Mouse (Mus musculus) erythroblast, embryonic 14.5 days (primary cell): ENCODE data around the gene Tmcc1. TPM values are rescaled to one million over a fixed set of nuclear protein-coding genes. Genes with fewer than 3 reads are reported as not detected.

Experiments used
- H3K27me3 ChIP-seq: 2 replicates; pipeline ENCODE4 v1.6.1; 2012; ENCODE audit warnings: inconsistent platforms; ENCODE audit not compliant: control insufficient read depth
- H3K36me3 ChIP-seq: 2 replicates; pipeline ENCODE4 v1.6.1; 2012; ENCODE audit warnings: mild to moderate bottlenecking, inconsistent platforms; ENCODE audit not compliant: control insufficient read depth
- H3K4me1 ChIP-seq: 2 replicates; pipeline ENCODE4 v1.6.1; 2012; ENCODE audit warnings: inconsistent platforms; ENCODE audit not compliant: control insufficient read depth
- H3K4me3 ChIP-seq: replicated peaks from 2 replicates; pipeline ENCODE3; 2012; ENCODE audit warnings: moderate library complexity, mild to moderate bottlenecking, inconsistent platforms
- H3K9me3 ChIP-seq: 2 replicates; pipeline ENCODE4 v1.6.1; 2012; ENCODE audit warnings: low read length, inconsistent platforms, mixed read lengths; ENCODE audit not compliant: control insufficient read depth
- GATA1 ChIP-seq: IDR thresholded peaks from 2 replicates; pipeline ENCODE4 v1.6.1; 2012; ENCODE audit warnings: low read length, inconsistent platforms, mixed read lengths
- TAL1 ChIP-seq: IDR thresholded peaks from 3 replicates; pipeline ENCODE4 v1.6.1; 2012; ENCODE audit warnings: low read length, inconsistent platforms, mixed read lengths
- polyA plus RNA-seq: library from polyadenylated mRNA; stranded (reverse); fragments of >175 nt; gene quantifications from 2 replicates; pipeline ENCODE4 v1.2.3, GENCODE M21; 2012

Tmcc1 gene
- polyA plus RNA-seq, 1 experiment = 0.06 TPM

GRCm38 (mm10) chr6:115989607-115990006 is 203.7 kb downstream of the Tmcc1 start:
- no peaks in the 10 kb centered on the region for H3K36me3 ChIP-seq
- H3K4me3 ChIP-seq = no peak overlapping the region
- peaks cover 9% of the 10 kb centered on the region; the same call in 1 of the 2 replicates for H3K9me3 ChIP-seq
- peaks cover 48% of the 10 kb centered on the region for H3K27me3 ChIP-seq
- TF ChIP-seq GATA1 (no peak), TAL1 (no peak)
- H3K4me1 ChIP-seq = peaks cover 17% of the 10 kb centered on the region

- Histone ChIP-seq H3K4me3 (no peak overlapping the region), H3K4me1 (peaks cover 11% of the 10 kb centered on the region), H3K36me3 (no peaks in the 10 kb centered on the region), H3K9me3 (peaks cover 5% of the 10 kb centered on the region; the same call in 1 of the 2 replicates), H3K27me3 (peaks cover 42% of the 10 kb centered on the region)
- TF ChIP-seq GATA1 (no peak), TAL1 (no peak)
These were observed 204.3 kb downstream of the Tmcc1 start for GRCm38 (mm10) chr6:115989032-115989431.

- Histone ChIP-seq H3K36me3 (no peaks in the 10 kb centered on the region), H3K9me3 (no peaks in the 10 kb centered on the region), H3K4me3 (no peak overlapping the region), H3K27me3 (peaks cover 24% of the 10 kb centered on the region), H3K4me1 (no peaks in the 10 kb centered on the region; the same call in 1 of the 2 replicates)
- TF ChIP-seq TAL1 (no peak), GATA1 (no peak)
These were observed 206.1 kb downstream of the Tmcc1 start for GRCm38 (mm10) chr6:115987096-115987747.

GRCm38 (mm10) chr6:115986472-115987095 is 206.7 kb downstream of the Tmcc1 start:
- H3K4me1 ChIP-seq = no peaks in the 10 kb centered on the region
- no peaks in the 10 kb centered on the region for H3K9me3 ChIP-seq
- no peaks in the 10 kb centered on the region for H3K36me3 ChIP-seq
- no peak overlapping the region for H3K4me3 ChIP-seq
- peaks cover 17% of the 10 kb centered on the region for H3K27me3 ChIP-seq
- no peak for TF ChIP-seq TAL1
- no peak for TF ChIP-seq GATA1

GRCm38 (mm10) chr6:115985622-115986021 is 207.7 kb downstream of the Tmcc1 start:
- Histone ChIP-seq H3K27me3 (peaks cover 8% of the 10 kb centered on the region), H3K4me3 (no peak overlapping the region), H3K9me3 (no peaks in the 10 kb centered on the region), H3K4me1 (no peaks in the 10 kb centered on the region), H3K36me3 (no peaks in the 10 kb centered on the region)
- TF ChIP-seq GATA1 = no peak
- no peak for TF ChIP-seq TAL1

GRCm38 (mm10) chr6:115984580-115984979 is 208.7 kb downstream of the Tmcc1 start:
- no peaks in the 10 kb centered on the region for H3K36me3 ChIP-seq
- no peak for TF ChIP-seq GATA1
- no peak for TF ChIP-seq TAL1
- H3K4me1 ChIP-seq = no peaks in the 10 kb centered on the region
- H3K27me3 ChIP-seq = 0 out of 2 replicates have a peak, but pooled peaks cover 3% of the 10 kb centered on the region
- no peaks in the 10 kb centered on the region for H3K9me3 ChIP-seq
- no peak overlapping the region for H3K4me3 ChIP-seq

- H3K9me3 ChIP-seq = no peaks in the 10 kb centered on the region
- H3K4me3 ChIP-seq = no peak overlapping the region
- TF ChIP-seq GATA1 = no peak
- no peak for TF ChIP-seq TAL1
- H3K4me1 ChIP-seq = no peaks in the 10 kb centered on the region
- H3K36me3 ChIP-seq = no peaks in the 10 kb centered on the region
- H3K27me3 ChIP-seq = no peaks in the 10 kb centered on the region
These were observed 209.8 kb downstream of the Tmcc1 start for GRCm38 (mm10) chr6:115983306-115984038.

- H3K4me3 ChIP-seq = no peak overlapping the region
- no peaks in the 10 kb centered on the region for H3K27me3 ChIP-seq
- no peaks in the 10 kb centered on the region for H3K36me3 ChIP-seq
- H3K9me3 ChIP-seq = no peaks in the 10 kb centered on the region
- TF ChIP-seq GATA1 (no peak), TAL1 (no peak)
- H3K4me1 ChIP-seq = no peaks in the 10 kb centered on the region
These were observed 210.4 kb downstream of the Tmcc1 start for GRCm38 (mm10) chr6:115982889-115983288.

GRCm38 (mm10) chr6:115978596-115978995 is 214.7 kb downstream of the Tmcc1 start:
- TF ChIP-seq GATA1 (no peak), TAL1 (no peak)
- Histone ChIP-seq H3K36me3 (no peaks in the 10 kb centered on the region), H3K4me3 (no peak overlapping the region), H3K27me3 (no peaks in the 10 kb centered on the region), H3K4me1 (no peaks in the 10 kb centered on the region), H3K9me3 (no peaks in the 10 kb centered on the region)
